Mouse (Mus musculus) telencephalon, adult 2 months (tissue): ENCODE results near the gene Gm8773.

ENCODE experiments used
- DNase-seq: peaks from one replicate; pipeline ENCODE4 v3.0.0-alpha.2; 2011; ENCODE audit warnings: low read depth, low spot score

Gm8773 gene

GRCm38 (mm10) chr5:5573749-5574317, at the start of gene Gm8773:
Gm8773 (plus strand) TSS chr5:5573799.
- DNase-seq, result no peak

GRCm38 (mm10) chr5:5533656-5534420, 39.8 kb upstream of the Gm8773 start:
- DNase-seq, result no peak

- no peak for DNase-seq
These were observed 37.5 kb upstream of the Gm8773 start for GRCm38 (mm10) chr5:5536131-5536530.

GRCm38 (mm10) chr5:5539771-5540170, 33.8 kb upstream of the Gm8773 start:
- no peak for DNase-seq

GRCm38 (mm10) chr5:5540385-5540784, 33.2 kb upstream of the Gm8773 start:
- no peak for DNase-seq

- no peak for DNase-seq
These were observed 22.5 kb upstream of the Gm8773 start for GRCm38 (mm10) chr5:5551110-5551509.

GRCm38 (mm10) chr5:5559079-5559740, 14.4 kb upstream of the Gm8773 start, which contains the start of gene Gtpbp10:
Gtpbp10 (minus strand) TSS chr5:5559538.
- DNase-seq, result peak; percentile 75

GRCm38 (mm10) chr5:5559798-5560197, 13.8 kb upstream of the Gm8773 start:
- no peak for DNase-seq

GRCm38 (mm10) chr5:5561041-5561706, 12.4 kb upstream of the Gm8773 start:
- no peak for DNase-seq

- no peak for DNase-seq
These were observed 11.2 kb upstream of the Gm8773 start for GRCm38 (mm10) chr5:5562435-5562834.

GRCm38 (mm10) chr5:5587686-5588085, 14.1 kb downstream of the Gm8773 start:
- no peak for DNase-seq

GRCm38 (mm10) chr5:5610540-5610939, 36.9 kb downstream of the Gm8773 start:
- DNase-seq, result no peak

- DNase-seq, result no peak
These were observed 44.7 kb downstream of the Gm8773 start for GRCm38 (mm10) chr5:5618329-5618728.

- no peak for DNase-seq
These were observed 51.9 kb downstream of the Gm8773 start for GRCm38 (mm10) chr5:5625491-5625890.
